Mouse (Mus musculus): ENCODE results near the gene RPS10-NUDT3.

Gene RPS10-NUDT3

DNA sequence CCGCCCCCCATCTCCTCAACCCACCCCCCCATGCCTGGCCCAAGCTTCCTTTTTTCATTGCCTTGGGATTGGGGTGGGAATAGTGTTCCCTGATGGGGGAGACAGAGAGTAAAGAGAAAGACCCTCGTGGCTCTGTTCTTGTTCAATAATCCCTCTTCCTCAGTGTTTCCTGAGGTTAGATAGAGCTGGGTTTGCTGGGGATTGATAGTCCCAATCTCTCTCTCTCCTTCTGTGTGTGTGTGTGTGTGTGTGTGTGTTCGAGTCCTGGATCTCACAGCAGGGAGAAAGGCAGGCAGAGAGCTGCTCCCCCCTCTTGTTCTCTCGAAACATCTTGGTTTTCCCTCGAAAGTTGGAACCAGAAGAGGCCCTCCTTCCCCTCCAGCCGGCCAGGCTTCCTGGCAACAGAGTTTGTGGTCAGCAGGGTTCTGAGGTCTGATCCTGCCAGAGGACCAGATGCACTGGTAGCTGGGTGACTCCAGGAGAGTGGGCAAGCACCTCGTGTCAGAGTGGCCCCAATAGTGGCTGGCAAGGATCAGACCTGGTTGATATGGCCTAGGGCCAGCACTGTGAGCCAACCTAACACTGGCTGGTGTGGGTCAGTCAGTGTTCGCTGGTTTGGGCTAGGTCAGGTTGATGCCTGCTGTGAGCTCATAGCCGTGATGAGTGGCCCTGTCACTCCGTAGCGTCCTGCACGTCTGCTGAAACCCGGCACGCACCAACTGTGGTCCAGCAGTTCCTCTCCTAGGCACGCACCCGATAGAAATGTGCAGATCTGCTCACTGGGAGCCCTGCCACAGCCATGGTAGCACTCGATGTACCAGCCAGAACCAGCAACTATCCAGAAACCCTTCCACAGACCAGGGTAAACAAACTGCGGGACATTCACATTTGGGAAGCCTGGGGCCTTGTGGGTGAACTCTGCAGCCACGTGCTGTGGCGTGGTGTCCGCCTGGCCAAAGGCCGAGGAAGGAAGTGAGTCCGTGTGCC is 82.5 kb downstream of the RPS10-NUDT3 start:
- DNase-seq, result peak; percentile 96

DNA sequence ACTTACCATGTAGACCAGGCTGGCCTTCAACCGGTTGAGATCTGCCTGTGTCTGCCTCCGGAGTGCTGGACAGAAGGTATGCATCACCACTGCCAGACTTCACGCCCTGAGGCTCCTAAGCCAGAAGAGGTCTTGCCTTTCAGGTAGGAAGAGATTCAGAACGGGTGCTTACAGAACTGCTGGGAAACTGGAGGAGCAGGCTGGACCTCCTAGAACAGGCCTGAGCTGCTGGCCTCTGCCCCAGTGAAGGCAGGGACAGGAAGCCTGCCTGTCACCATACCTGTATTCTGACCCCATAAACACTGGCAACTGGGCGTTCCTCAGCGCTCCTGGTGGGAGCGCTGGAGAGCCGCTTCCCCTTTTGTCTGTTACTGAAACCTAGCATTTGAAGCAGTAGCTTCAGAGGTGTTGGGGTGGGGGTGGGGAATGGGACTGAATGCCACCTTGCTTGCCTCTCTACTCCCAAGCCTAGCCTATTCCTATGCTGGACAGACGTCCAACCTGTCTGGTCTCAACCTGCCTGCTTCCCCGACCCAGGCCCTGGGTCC is 83.6 kb downstream of the RPS10-NUDT3 start:
- DNase-seq, result peak; percentile 81

DNA sequence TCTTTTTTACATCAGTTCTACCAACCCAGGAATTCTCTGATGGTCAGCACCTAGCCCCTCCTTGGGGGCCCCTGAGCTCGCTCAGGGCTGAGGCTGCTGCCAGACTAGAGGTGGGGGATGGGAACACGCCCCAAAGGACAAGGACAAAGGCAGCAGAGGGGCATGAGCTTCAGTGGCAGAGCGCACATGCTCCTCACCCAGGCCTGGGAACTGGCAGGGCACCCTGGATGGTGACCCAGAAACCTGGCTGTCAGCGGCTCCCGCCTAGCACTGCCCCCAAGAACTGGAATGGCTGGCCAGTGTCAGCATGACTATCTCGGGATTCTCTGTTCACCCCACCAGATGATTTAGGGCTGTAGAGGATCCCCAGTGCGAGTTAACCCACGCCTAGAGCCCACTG is 85.8 kb downstream of the RPS10-NUDT3 start:
- peak; percentile 95 for DNase-seq

DNA sequence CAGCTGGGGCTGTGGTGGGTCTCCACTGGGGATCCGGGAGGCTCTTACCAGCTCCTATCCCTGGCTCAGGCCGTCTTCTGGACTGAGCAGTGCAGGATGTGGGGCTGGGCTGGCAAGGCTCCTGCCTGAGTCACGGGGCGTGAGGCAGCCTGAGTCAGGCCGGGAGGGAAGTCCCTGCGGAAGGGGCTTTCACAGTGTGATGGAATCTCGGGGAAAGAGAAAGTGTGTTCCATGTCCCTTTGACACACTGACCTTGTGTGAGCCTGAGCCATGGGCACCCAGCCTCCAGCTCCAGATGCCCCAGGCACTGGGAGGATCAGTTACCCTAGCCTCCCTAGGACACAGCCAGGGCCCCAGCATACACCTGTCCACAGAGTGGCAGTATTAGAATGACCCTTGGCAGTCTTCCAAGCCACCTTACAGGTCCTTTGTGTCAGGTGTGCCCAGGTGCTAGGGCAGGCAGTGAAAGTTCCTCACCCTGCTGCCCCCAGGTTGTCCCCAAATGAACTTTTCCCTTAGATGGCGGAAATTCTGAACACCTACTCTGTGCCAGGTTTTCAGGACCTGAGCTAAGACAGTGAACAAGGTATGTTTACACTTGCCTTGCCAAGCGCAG is 87.7 kb downstream of the RPS10-NUDT3 start:
- peak; percentile 97 for DNase-seq

DNA sequence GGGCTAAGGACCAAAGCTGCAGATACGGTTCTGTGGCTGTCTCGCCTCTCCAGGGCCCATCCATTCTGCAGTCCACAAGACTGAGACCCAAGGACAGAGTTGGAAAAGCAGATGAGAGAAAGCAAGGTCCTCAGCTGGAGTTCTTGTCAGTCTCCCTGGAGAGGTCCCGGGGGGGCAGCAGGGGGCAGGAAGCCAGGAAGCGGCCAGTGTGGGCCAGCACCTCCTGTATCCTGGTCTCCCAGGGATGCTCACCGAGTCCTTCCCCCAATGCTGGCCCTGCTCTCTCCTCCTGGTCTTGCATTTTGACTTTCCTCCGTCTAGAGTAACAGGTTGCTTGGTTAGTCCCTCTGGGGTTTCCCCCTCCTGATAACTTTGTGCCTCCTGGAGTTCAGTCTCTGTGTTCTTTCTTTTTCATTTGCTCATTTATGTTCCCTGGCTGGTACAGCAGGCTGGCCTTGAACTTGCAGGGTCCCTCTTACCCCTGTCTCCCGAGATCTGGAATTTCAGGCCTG is 88.4 kb downstream of the RPS10-NUDT3 start:
- peak; percentile 91 for DNase-seq

DNA sequence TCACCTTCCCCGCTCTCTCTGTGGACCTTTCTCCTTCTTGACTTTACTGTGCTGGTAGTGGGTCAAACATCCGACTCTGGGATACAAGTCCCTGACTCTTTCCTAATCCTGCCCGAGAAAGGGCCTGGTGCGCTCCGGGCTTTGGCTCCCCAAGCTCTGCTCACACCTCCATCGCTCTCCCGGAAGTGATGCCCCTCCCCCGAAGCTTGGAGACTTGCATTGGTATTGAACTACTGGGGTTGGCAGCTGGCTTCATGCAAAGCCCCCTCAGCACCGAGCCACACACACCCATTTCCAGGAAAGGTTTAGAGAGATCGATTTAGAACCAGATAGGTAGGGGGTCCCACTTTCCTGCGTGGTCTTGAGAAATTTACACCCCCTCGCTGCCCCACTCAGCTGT is 89.0 kb downstream of the RPS10-NUDT3 start:
- DNase-seq, result no peak

DNA sequence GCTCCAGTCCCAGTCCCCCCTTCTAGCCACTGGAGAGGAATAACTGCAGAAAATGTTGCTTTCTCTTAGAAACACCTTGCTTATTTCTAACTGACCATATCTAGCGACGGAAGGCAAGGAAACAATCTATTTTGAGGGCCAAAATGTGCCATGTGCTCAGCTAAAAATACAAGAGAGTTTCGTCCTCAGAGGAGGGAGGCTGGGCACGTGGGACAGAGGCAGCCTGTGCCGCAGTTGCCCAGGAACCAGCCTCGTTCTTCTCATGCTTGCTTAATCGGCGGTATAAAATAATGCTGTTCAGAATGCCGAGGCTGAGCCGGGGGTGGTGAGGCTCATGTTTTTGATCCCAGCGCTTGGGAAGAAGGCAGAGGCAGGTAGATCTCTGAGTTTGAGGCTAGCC is 90.5 kb downstream of the RPS10-NUDT3 start:
- no peak for DNase-seq

DNA sequence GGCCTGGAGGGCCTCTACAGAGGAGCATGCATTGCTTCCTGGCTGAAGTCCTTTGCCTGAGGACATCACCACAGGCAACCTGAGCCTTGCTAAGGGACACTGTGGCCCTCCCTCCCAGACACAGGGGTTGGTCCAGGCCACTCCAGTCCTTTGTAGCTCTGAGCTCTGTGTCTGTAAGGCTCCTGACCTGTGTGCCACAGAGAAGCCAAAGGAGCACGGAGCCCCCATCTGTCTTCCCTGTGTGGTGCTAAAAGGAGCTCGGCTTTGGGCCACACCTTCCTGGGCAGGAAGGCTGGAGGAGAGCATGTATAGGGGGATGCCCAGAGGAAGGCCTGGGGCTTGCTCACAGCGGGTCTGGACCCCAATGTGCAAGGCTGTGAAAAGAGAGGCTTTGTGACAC is 93.0 kb downstream of the RPS10-NUDT3 start:
- no peak for DNase-seq

DNA sequence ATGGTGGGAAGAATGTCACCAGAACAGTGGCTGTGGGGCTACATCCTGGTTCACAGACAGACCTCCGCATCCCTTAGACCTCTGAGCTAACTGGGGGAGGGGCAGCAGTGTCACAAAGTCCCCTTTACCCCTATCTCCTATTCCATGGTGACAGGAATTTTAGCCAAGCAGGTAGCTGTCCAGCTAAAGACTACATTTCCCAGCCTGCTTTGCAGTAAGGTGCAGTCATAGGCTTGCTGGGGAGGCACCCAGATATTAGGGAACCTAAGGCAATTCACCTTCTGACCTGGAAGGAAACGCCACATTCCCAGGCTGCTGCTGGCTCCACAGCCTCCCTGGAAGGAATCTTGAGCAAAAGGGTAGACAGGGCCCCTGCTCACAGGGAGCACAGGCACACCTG is 93.8 kb downstream of the RPS10-NUDT3 start:
- no peak for DNase-seq

DNA sequence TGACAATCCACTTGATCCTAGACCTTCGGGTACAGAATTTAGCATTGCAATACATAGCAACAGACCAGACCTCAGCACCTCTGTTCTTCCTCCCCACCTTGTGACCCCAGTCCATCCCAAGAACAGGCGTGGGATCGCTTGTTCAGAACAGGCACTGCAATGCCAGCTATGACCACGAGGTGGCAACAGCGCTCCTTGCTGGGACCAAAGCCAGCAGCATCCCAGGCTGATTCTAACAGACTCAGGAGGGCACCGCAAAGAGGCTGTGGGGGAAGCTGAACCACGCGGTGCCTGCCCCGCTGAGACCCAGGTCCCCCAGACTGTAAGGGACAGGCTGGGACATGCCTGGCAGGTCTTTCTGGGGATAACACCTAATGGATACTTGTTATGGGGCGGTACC is 100.3 kb downstream of the RPS10-NUDT3 start:
- DNase-seq, result peak; percentile 97

DNA sequence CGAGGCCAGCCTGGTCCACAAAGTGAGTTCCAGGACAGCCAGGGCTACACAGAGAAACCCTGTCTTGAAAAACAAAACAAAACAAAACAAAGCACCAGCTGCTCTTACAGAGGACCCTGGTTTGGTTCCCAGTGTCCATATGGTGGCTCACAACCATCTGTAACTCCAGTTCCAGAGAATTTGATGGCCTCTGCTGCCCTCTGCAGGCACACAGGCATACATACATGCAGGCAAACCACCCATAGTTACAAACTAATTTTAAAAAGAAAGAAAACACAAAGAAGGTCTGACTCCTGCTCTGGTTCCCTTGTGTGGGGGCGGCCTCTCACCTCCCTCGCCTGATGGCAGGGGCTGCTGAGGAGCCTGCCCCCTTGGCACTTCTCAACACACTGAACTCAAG is 101.7 kb downstream of the RPS10-NUDT3 start:
- no peak for DNase-seq

DNA sequence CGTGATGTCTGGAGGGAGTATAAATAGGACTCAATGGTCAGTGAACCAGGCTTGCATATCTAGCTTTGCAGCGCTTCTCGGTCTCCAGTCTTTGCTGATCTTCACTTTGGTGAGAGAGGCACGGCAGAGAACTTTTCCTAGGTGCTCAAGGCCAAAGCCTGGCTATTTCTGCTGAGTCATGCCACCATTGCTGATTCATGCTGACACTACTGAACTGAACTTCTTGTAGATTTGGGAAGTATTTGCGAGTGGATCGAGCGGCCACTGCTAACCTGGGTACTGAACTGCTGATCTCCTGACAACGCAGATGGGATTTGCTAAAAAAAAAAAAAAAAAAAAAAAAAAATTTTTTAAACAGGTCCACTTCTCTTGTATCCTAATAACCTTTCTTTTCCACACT is 102.9 kb downstream of the RPS10-NUDT3 start:
- no peak for DNase-seq
